Mouse (Mus musculus): ENCODE measurements at regions not wholly inside any gene's neighbourhood (a gene's known extent, or its start where the extent isn't known, plus 50 kb on each side); places are given as distances from the start of the nearest gene placed in this dataset.

GRCm38 (mm10) chr2:105516267-105517133 lies 117.4 kb upstream of the Rcn1 start:
- TF ChIP-seq CTCF (IDR thresholded peaks at IDR 0.05; ENCODE audit: borderline replicate concordance, insufficient read depth, low read length) (no peak), POLR2A (IDR thresholded peaks at IDR 0.05; ENCODE audit: low read depth, low read length) (no peak)

All from embryonic fibroblast, embryonic 13.5 days (primary cell).